Mouse (Mus musculus) myocyte (in vitro differentiated cells): Measurements from ENCODE around the gene Arid1b.

Source experiments
- CEBPB ChIP-seq: IDR thresholded peaks from 2 replicates; pipeline ENCODE4 v1.6.1; 2011; ENCODE audit warnings: mild to moderate bottlenecking, moderate library complexity; ENCODE audit not compliant: poor library complexity, insufficient read depth, severe bottlenecking
- E2F4 ChIP-seq: IDR thresholded peaks from one replicate; pipeline ENCODE4 v1.6.1; 2011; ENCODE audit warnings: mild to moderate bottlenecking, control low read depth, moderate library complexity; ENCODE audit not compliant: insufficient read depth
- MYOD1 ChIP-seq, 3 experiments: IDR thresholded peaks; one replicate each; pipeline ENCODE4 v1.6.1; 2011; ENCODE audit warnings: control low read depth in 2 of 3, low read depth in 2 of 3, mild to moderate bottlenecking in 2 of 3, moderate library complexity in 1 of 3; ENCODE audit not compliant: insufficient read length in 2 of 3, control insufficient read depth in 1 of 3
- MYOG ChIP-seq, 3 experiments: IDR thresholded peaks; one replicate each; pipeline ENCODE4 v1.6.1; 2011; ENCODE audit warnings: control low read depth in 2 of 3, low read depth in 2 of 3, mild to moderate bottlenecking in 2 of 3; ENCODE audit not compliant: insufficient read length in 2 of 3, control insufficient read depth in 1 of 3, insufficient read depth in 1 of 3
- POLR2A ChIP-seq: IDR thresholded peaks from one replicate; pipeline ENCODE4 v1.6.1; 2011; ENCODE audit warnings: low read depth, mild to moderate bottlenecking, control low read depth, moderate library complexity; ENCODE audit not compliant: insufficient read length
- POLR2AphosphoS2 ChIP-seq: IDR thresholded peaks from one replicate; pipeline ENCODE4 v1.6.1; 2011; ENCODE audit warnings: low read depth, control low read depth; ENCODE audit not compliant: insufficient read length
- SRF ChIP-seq: IDR thresholded peaks from one replicate; pipeline ENCODE4 v1.6.1; 2011; ENCODE audit warnings: low read depth; ENCODE audit not compliant: control insufficient read depth, insufficient read length
- USF1 ChIP-seq: IDR thresholded peaks from one replicate; pipeline ENCODE4 v1.6.1; 2011; ENCODE audit warnings: low read depth, mild to moderate bottlenecking, control low read depth, moderate library complexity

DNA sequence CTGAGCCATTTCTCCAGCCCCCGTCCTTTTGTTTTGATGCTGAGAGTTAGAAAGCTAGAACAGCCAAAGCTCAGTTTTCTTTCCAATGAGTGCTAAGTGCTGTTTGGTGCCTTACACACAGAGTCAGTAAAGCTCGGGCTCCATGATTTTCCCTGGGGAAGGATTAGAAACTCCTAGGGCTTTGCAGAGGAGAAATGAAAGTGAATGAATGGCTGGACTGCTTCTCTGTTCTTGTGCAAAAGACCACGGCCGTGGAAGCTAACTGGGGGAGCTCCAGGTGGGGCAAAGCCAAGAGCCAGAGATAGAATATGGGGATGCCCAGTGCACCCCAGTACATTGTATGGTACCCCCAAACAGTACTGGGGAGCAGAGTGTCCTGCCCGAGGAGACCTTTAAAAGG, 10.6 kb downstream of the Arid1b start:
- no peak for TF ChIP-seq POLR2A
- TF ChIP-seq MYOD1 (IDR thresholded peaks at IDR 0.05; ENCODE audit: control insufficient read depth in 1 of 3, insufficient read length in 2 of 3, low read depth in 2 of 3) = no peak
- TF ChIP-seq USF1 = no peak
- TF ChIP-seq MYOG (IDR thresholded peaks at IDR 0.05; ENCODE audit: control insufficient read depth in 1 of 3, insufficient read depth in 1 of 3, insufficient read length in 2 of 3, low read depth in 2 of 3) = no peak
- no peak for TF ChIP-seq POLR2AphosphoS2
- TF ChIP-seq E2F4 = no peak
- no peak for TF ChIP-seq CEBPB
- no peak for TF ChIP-seq SRF
